Mouse (Mus musculus) ES-Bruce4 (cell line): ENCODE data around the gene Prdx2. TPM values are rescaled to one million over a fixed set of nuclear protein-coding genes. Genes with fewer than 3 reads are reported as not detected.

ENCODE experiments used
- H3K27ac ChIP-seq: 2 replicates; pipeline ENCODE4 v1.5.1; 2012; ENCODE audit warnings: low read length, inconsistent platforms; ENCODE audit not compliant: insufficient read depth
- H3K27me3 ChIP-seq: 2 replicates; pipeline ENCODE4 v1.6.1; 2012; ENCODE audit warnings: mild to moderate bottlenecking, low read length, inconsistent platforms; ENCODE audit not compliant: control insufficient read depth, poor library complexity, insufficient read depth, severe bottlenecking
- H3K36me3 ChIP-seq: 2 replicates; pipeline ENCODE4 v1.6.1; 2012; ENCODE audit warnings: inconsistent platforms, mild to moderate bottlenecking, low read length, moderate library complexity; ENCODE audit not compliant: control insufficient read depth, poor library complexity, insufficient read depth, severe bottlenecking
- H3K4me1 ChIP-seq: one replicate; pipeline ENCODE4 v1.8.1; 2011; ENCODE audit warnings: low read length; ENCODE audit not compliant: control insufficient read depth, insufficient read depth
- H3K4me3 ChIP-seq: 2 replicates; pipeline ENCODE4 v1.5.1; 2011; ENCODE audit warnings: low read depth, mild to moderate bottlenecking, low read length
- H3K9ac ChIP-seq: 2 replicates; pipeline ENCODE4 v1.6.1; 2012; ENCODE audit warnings: low read depth, mild to moderate bottlenecking, inconsistent platforms; ENCODE audit not compliant: poor library complexity, severe bottlenecking
- H3K9me3 ChIP-seq: replicated peaks from 2 replicates; pipeline ENCODE4 v1.6.1; 2012; ENCODE audit warnings: mild to moderate bottlenecking, low read length, inconsistent platforms; ENCODE audit not compliant: control insufficient read depth, poor library complexity, insufficient read depth, severe bottlenecking
- CTCF ChIP-seq: IDR thresholded peaks from one replicate; pipeline ENCODE4 v1.8.1; 2011; ENCODE audit warnings: low read depth, low read length
- EP300 ChIP-seq: IDR thresholded peaks from 2 replicates; pipeline ENCODE4 v1.6.1; 2011; ENCODE audit warnings: low read depth, low read length; ENCODE audit not compliant: insufficient read depth
- POLR2A ChIP-seq: IDR thresholded peaks from one replicate; pipeline ENCODE4 v1.8.1; 2011; ENCODE audit warnings: low read length; ENCODE audit not compliant: insufficient read depth
- polyA plus RNA-seq: library from polyadenylated mRNA; stranded (reverse); fragments of >200 nt; gene quantifications from 2 replicates; pipeline ENCODE4 v1.2.4, GENCODE M21; 2011; ENCODE audit warnings: low read depth; ENCODE audit not compliant: missing spikeins, insufficient read depth, insufficient read length

The Prdx2 gene
- polyA plus RNA-seq, 1 experiment, result 237 TPM

DNA sequence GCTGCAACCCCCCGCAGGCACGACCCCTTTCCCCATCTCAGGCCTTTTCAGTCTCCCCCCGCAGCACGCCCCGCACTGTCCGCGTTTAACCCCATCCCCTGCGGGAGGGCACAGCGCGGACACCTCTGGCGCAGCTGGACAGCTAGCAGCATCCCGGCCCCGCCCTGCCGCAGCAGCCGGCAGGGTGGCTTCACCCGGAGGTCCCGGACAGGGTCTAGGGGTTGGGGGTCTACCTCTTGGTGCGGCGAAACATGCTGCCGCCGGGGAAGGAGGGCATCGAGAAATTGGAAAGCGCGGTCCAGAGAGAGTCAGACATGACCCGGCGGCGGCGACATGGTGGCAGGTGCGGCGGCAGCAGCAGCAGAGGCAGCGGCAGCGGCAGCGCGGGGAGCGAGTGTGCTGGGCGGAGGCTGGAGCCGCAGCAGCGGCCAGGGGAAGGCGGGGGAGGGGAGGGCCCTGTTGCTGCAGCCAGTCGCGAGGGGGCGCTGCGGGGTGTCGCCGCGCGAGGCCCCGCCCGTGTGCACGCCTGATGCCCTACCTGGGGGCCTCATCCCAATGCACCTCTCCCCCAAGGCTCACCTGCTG lies 32.3 kb upstream of the Prdx2 start, which contains the start of gene Mast1:
Gene Mast1, minus strand, starts transcription at position 398 of the 585 bp plus-strand sequence.
- no peaks in the 10 kb centered on the region for H3K36me3 ChIP-seq
- no peak for TF ChIP-seq EP300
- peak; percentile 72 for TF ChIP-seq CTCF
- TF ChIP-seq POLR2A, result no peak
- no peaks in the 10 kb centered on the region; the same call in 1 of the 2 replicates for H3K27me3 ChIP-seq
- no peak within 1 kb of the TSS for H3K27ac ChIP-seq
- H3K9me3 ChIP-seq, result no peaks in the 10 kb centered on the region
- H3K4me1 ChIP-seq, result no peaks in the 10 kb centered on the region
- H3K4me3 ChIP-seq, result peak within 1 kb of the TSS; percentile 87
- peak within 1 kb of the TSS; percentile 45 for H3K9ac ChIP-seq

DNA sequence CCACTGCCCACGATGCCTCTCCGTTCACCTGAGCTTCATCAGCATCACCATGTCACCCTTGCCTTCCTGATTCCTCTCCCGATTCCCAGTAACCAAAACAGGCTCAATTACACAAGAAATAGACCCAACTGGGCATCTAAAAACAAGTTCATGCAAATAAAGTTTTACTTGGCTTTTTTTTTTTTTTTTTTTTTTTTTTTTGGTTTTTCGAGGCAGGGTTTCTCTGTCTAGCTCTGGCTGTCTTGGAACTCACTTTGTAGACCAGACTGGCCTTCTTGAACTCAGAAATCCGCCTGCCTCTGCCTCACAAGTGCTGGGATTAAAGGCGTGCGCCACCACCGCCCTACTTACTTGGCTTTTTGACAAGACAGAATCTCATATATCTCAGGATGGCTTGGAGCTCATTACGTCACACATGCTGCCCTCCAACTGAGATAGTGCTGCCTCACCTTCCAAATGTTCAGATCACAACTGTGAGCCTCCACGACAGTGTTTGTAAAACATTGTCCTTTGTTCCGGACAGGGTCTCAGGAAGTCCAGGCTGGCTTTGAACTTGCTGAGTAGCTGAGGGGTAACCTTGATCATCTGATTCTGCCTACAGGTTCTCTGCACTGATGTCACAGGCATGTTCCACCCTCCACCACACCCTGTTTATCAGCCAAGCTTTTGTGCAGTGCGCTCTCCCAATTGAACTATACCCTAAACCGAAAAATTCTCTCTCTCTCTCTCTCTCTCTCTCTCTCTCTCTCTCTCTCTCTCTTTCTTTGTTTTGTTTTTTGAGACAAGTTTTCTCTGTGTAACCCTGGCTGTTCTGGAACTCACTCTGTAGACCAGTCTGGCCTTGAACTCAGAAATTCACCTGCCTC lies 31.5 kb upstream of the Prdx2 start:
- no peaks in the 10 kb centered on the region for H3K36me3 ChIP-seq
- TF ChIP-seq POLR2A, result no peak
- no peak for TF ChIP-seq EP300
- TF ChIP-seq CTCF, result no peak
- no peaks in the 10 kb centered on the region for H3K9me3 ChIP-seq
- H3K4me3 ChIP-seq, result peak overlapping the region; percentile 31
- H3K4me1 ChIP-seq, result no peaks in the 10 kb centered on the region
- no peaks in the 10 kb centered on the region; the same call in 1 of the 2 replicates for H3K27me3 ChIP-seq
- no peak overlapping the region for H3K9ac ChIP-seq
- no peak overlapping the region for H3K27ac ChIP-seq

GRCm38 (mm10) chr8:84943699-84944098 lies 25.7 kb upstream of the Prdx2 start:
- H3K9me3 ChIP-seq, result no peaks in the 10 kb centered on the region
- no peaks in the 10 kb centered on the region for H3K36me3 ChIP-seq
- H3K4me1 ChIP-seq, result no peaks in the 10 kb centered on the region
- no peak overlapping the region for H3K27ac ChIP-seq
- H3K27me3 ChIP-seq, result peaks cover 14% of the 10 kb centered on the region
- no peak for TF ChIP-seq POLR2A
- no peak for TF ChIP-seq CTCF
- no peak for TF ChIP-seq EP300
- no peak overlapping the region for H3K4me3 ChIP-seq
- no peak overlapping the region for H3K9ac ChIP-seq

DNA sequence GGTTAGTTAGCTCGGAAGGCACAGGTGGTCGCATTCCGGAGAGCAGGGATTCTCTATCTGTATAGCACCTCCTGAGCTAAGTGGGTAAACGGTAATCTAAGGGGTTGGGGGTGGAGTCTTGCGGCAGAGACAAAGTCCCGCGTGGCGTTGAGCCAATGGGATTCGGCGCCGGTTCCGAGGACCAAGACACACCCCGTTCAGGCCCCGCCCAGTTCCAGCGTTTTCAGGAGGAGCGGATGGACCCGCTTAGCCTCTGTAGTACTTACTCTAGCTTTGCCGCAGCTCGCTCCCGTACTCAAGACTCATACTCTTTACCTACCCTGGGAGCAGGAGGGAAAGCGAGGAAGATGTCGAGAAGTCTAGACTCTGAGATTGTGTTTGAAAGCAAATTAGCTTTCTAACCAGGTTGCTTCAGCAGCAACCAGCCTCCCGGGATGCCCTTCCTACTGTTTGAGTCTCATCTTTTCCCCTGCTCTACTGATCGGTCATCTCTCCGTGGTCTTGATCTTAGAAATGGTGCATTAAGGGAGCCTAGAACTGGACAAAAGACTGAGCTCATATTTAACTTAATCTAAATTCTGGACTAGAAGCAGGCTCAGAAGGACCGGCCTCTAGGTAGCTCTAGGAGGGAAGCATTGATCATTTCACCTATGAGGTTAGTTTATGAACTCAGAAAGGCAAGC lies 24.8 kb upstream of the Prdx2 start:
- no peak overlapping the region for H3K27ac ChIP-seq
- no peaks in the 10 kb centered on the region for H3K4me1 ChIP-seq
- H3K9me3 ChIP-seq, result no peaks in the 10 kb centered on the region
- H3K27me3 ChIP-seq, result peaks cover 14% of the 10 kb centered on the region
- no peak overlapping the region for H3K9ac ChIP-seq
- TF ChIP-seq EP300 (no peak), POLR2A (no peak), CTCF (no peak)
- peak overlapping the region; percentile 52 for H3K4me3 ChIP-seq
- H3K36me3 ChIP-seq, result no peaks in the 10 kb centered on the region

GRCm38 (mm10) chr8:84945235-84945632 lies 24.2 kb upstream of the Prdx2 start:
- H3K4me3 ChIP-seq, result peak overlapping the region; percentile 14
- H3K27ac ChIP-seq, result no peak overlapping the region
- no peak overlapping the region for H3K9ac ChIP-seq
- peaks cover 14% of the 10 kb centered on the region for H3K27me3 ChIP-seq
- no peak for TF ChIP-seq POLR2A
- no peak for TF ChIP-seq CTCF
- TF ChIP-seq EP300, result no peak
- no peaks in the 10 kb centered on the region for H3K36me3 ChIP-seq
- no peaks in the 10 kb centered on the region for H3K4me1 ChIP-seq
- H3K9me3 ChIP-seq, result no peaks in the 10 kb centered on the region
